Mouse (Mus musculus): ENCODE results near the gene Atad1. TPM values are rescaled to one million over a fixed set of nuclear protein-coding genes. Genes with fewer than 3 reads are reported as not detected.

The Atad1 gene
- polyA plus RNA-seq, 1 experiment from 2014 or later = 72.7 TPM

GRCm38 (mm10) chr19:32756900-32757725 lies 17.5 kb upstream of the Atad1 start, which contains the start of gene Pten:
TSS of gene Pten (plus strand) at chr19:32757497.
- Histone ChIP-seq H3K9me3 (no peaks in the 10 kb centered on the region), H3K36me3 (no peaks in the 10 kb centered on the region), H3K4me1 (replicated peaks) (peaks cover 35% of the 10 kb centered on the region), H3K27ac (peak within 1 kb of the TSS; percentile 98), H3K4me3 (peak within 1 kb of the TSS; percentile 98), H3K27me3 (ENCODE audit: insufficient read depth, poor library complexity, severe bottlenecking) (peaks cover 16% of the 10 kb centered on the region)
- peak; percentile 98 for DNase-seq (ENCODE audit: low spot score)
- whole genome bisulfite sequencing = under 1% methylated on average over 74 of the region's 77 CpGs

GRCm38 (mm10) chr19:32756636-32756899 lies 17.0 kb upstream of the Atad1 start:
- Histone ChIP-seq H3K36me3 (no peaks in the 10 kb centered on the region), H3K4me3 (peak overlapping the region; percentile 98), H3K27me3 (ENCODE audit: insufficient read depth, poor library complexity, severe bottlenecking) (peaks cover 16% of the 10 kb centered on the region), H3K9me3 (no peaks in the 10 kb centered on the region), H3K4me1 (replicated peaks) (peaks cover 35% of the 10 kb centered on the region), H3K27ac (peak overlapping the region; percentile 98)
- no peak for DNase-seq (ENCODE audit: low spot score)
- WGBS = under 1% methylated on average over 14 of the region's 14 CpGs

- Histone ChIP-seq H3K27me3 (ENCODE audit: insufficient read depth, poor library complexity, severe bottlenecking) (peaks cover 16% of the 10 kb centered on the region), H3K9me3 (no peaks in the 10 kb centered on the region), H3K4me1 (replicated peaks) (peaks cover 35% of the 10 kb centered on the region), H3K27ac (peak overlapping the region; percentile 98), H3K36me3 (no peaks in the 10 kb centered on the region), H3K4me3 (peak overlapping the region; percentile 98)
- under 1% methylated on average over 53 of the region's 53 CpGs for WGBS
- peak; percentile 96 for DNase-seq (ENCODE audit: low spot score)
Measured at GRCm38 (mm10) chr19:32755792-32756635, 16.4 kb upstream of the Atad1 start.

- Histone ChIP-seq H3K4me3 (peak overlapping the region; percentile 98), H3K36me3 (no peaks in the 10 kb centered on the region), H3K9me3 (no peaks in the 10 kb centered on the region), H3K4me1 (replicated peaks) (peaks cover 29% of the 10 kb centered on the region), H3K27ac (peak overlapping the region; percentile 98), H3K27me3 (ENCODE audit: insufficient read depth, poor library complexity, severe bottlenecking) (peaks cover 16% of the 10 kb centered on the region)
- DNase-seq (ENCODE audit: low spot score) = peak; percentile 6
- WGBS = 5% methylated on average over 12 of the region's 12 CpGs
Measured at GRCm38 (mm10) chr19:32755104-32755791, 15.7 kb upstream of the Atad1 start.

- Histone ChIP-seq H3K9me3 (no peaks in the 10 kb centered on the region), H3K4me1 (replicated peaks) (peaks cover 23% of the 10 kb centered on the region), H3K27me3 (ENCODE audit: insufficient read depth, poor library complexity, severe bottlenecking) (peaks cover 16% of the 10 kb centered on the region), H3K4me3 (peak overlapping the region; percentile 98), H3K36me3 (no peaks in the 10 kb centered on the region), H3K27ac (no peak overlapping the region; the same call in 1 of the 2 replicates)
- WGBS = 12% methylated on average over 15 of the region's 15 CpGs
- DNase-seq (ENCODE audit: low spot score) = peak; percentile 26
Measured at GRCm38 (mm10) chr19:32754188-32755000, 14.8 kb upstream of the Atad1 start.

- WGBS = 84% methylated on average over 3 of the region's 3 CpGs
- H3K36me3 ChIP-seq = no peaks in the 10 kb centered on the region
- H3K9me3 ChIP-seq = no peaks in the 10 kb centered on the region
- DNase-seq (ENCODE audit: low spot score) = no peak
- H3K4me3 ChIP-seq = no peak overlapping the region
- peaks cover 16% of the 10 kb centered on the region for H3K27me3 ChIP-seq (ENCODE audit: insufficient read depth, poor library complexity, severe bottlenecking)
- peaks cover 22% of the 10 kb centered on the region for H3K4me1 ChIP-seq (replicated peaks)
- no peak overlapping the region for H3K27ac ChIP-seq
Measured at GRCm38 (mm10) chr19:32753386-32753785, 13.8 kb upstream of the Atad1 start.

- H3K4me1 ChIP-seq (replicated peaks) = peaks cover 22% of the 10 kb centered on the region
- DNase-seq (ENCODE audit: low spot score) = no peak
- H3K4me3 ChIP-seq = no peak overlapping the region
- peaks cover 16% of the 10 kb centered on the region for H3K27me3 ChIP-seq (ENCODE audit: insufficient read depth, poor library complexity, severe bottlenecking)
- WGBS = 93% methylated on average over 6 of the region's 6 CpGs
- no peaks in the 10 kb centered on the region for H3K36me3 ChIP-seq
- H3K27ac ChIP-seq = no peak overlapping the region
- no peaks in the 10 kb centered on the region for H3K9me3 ChIP-seq
Measured at GRCm38 (mm10) chr19:32752357-32752756, 12.8 kb upstream of the Atad1 start.

GRCm38 (mm10) chr19:32749425-32749824 lies 9.8 kb upstream of the Atad1 start:
- Histone ChIP-seq H3K36me3 (no peaks in the 10 kb centered on the region), H3K27ac (0 out of 2 replicates have a peak overlapping the region, but pooled peaks have one; percentile 5), H3K9me3 (no peaks in the 10 kb centered on the region), H3K4me1 (replicated peaks) (peaks cover 6% of the 10 kb centered on the region), H3K27me3 (ENCODE audit: insufficient read depth, poor library complexity, severe bottlenecking) (peaks cover 10% of the 10 kb centered on the region), H3K4me3 (no peak overlapping the region)
- DNase-seq (ENCODE audit: low spot score) = peak; percentile 40
- 11% methylated on average over 6 of the region's 6 CpGs for WGBS

- Histone ChIP-seq H3K4me1 (replicated peaks) (no peaks in the 10 kb centered on the region), H3K4me3 (no peak overlapping the region), H3K27ac (no peak overlapping the region), H3K9me3 (no peaks in the 10 kb centered on the region), H3K27me3 (ENCODE audit: insufficient read depth, poor library complexity, severe bottlenecking) (no peaks in the 10 kb centered on the region), H3K36me3 (no peaks in the 10 kb centered on the region)
- WGBS = 93% methylated on average over 4 of the region's 4 CpGs
- DNase-seq (ENCODE audit: low spot score) = no peak
Measured at GRCm38 (mm10) chr19:32740641-32741345, 1.2 kb upstream of the Atad1 start.

GRCm38 (mm10) chr19:32737844-32738243 lies 1.7 kb downstream of the Atad1 start:
- H3K27ac ChIP-seq = no peak overlapping the region
- H3K9me3 ChIP-seq = no peaks in the 10 kb centered on the region
- no peaks in the 10 kb centered on the region for H3K27me3 ChIP-seq (ENCODE audit: insufficient read depth, poor library complexity, severe bottlenecking)
- H3K4me1 ChIP-seq (replicated peaks) = no peaks in the 10 kb centered on the region
- WGBS = 89% methylated on average over 7 of the region's 7 CpGs
- no peak for DNase-seq (ENCODE audit: low spot score)
- no peaks in the 10 kb centered on the region for H3K36me3 ChIP-seq
- no peak overlapping the region for H3K4me3 ChIP-seq

- DNase-seq (ENCODE audit: low spot score) = no peak
- H3K4me1 ChIP-seq (replicated peaks) = no peaks in the 10 kb centered on the region
- H3K9me3 ChIP-seq = no peaks in the 10 kb centered on the region
Measured at GRCm38 (mm10) chr19:32732922-32733321, 6.7 kb downstream of the Atad1 start.

More at GRCm38 (mm10) chr19:32732922-32733321, 6.7 kb downstream of the Atad1 start:
- Histone ChIP-seq H3K4me3 (no peak overlapping the region), H3K27me3 (ENCODE audit: insufficient read depth, poor library complexity, severe bottlenecking) (peaks cover 13% of the 10 kb centered on the region), H3K27ac (no peak overlapping the region), H3K36me3 (no peaks in the 10 kb centered on the region)
